Mouse (Mus musculus): Measurements from ENCODE around the gene Mid1.

Mid1 gene

DNA sequence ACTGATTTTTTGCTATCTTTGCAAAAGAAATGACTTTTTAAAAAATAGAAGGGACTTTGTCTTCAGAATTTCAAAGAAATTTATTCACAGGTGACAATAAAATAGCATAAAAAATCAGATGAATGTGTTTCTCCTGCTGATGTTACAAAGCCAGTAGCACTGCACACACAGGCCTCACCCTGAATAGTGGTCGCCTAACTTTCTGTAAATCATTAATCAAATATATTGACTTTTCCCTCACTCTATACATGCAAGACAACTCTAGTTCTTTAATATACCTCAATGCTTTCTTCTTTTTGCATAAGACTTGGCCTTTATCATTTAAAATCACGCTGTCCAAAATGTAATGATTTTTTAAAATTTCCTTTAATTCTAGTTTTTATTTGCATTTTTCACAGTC, 126.8 kb downstream of the Mid1 start:
- DNase-seq (ENCODE audit: extremely low spot score, low spot score), result no peak

DNA sequence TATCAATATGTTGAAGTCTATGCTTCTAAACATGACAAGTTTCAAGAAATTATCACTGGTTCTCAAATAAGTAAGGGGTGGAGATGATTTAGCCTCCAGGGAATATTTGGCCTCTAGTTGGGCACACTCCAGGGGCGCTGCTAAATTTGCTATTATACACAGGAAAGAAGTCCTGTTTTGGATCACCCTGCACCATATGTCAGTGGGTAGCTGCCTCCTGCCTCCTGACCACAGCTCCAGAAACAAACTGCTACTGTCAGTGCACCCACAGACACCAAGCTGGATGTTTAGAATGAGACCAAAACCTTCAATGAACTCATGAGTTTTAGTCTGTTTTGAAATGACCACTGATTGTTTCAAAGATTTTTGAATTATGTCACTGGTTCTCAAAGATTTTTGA, 128.7 kb downstream of the Mid1 start:
- DNase-seq (ENCODE audit: extremely low spot score, low spot score), result no peak

DNA sequence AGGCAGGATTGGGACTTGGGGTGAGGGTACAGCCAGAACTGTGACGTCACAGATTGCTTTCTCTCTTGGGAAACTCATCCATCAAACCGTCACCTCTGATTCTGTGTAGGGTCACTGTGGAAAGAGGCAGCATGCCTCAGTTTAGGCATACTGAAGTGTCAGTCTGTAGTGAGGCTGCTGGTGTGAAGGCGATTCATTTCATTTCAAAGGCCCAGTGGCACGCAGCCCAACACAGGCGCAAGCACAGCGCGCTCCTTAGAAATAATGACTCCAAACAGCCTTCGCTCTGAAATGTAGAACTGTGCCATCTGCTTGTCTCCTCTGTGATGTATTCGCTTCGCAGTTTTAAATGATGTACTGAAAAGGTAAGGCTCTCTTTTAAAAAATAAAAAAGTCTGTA, 141.9 kb downstream of the Mid1 start:
- DNase-seq (ENCODE audit: extremely low spot score, low spot score), result peak; percentile 14

DNA sequence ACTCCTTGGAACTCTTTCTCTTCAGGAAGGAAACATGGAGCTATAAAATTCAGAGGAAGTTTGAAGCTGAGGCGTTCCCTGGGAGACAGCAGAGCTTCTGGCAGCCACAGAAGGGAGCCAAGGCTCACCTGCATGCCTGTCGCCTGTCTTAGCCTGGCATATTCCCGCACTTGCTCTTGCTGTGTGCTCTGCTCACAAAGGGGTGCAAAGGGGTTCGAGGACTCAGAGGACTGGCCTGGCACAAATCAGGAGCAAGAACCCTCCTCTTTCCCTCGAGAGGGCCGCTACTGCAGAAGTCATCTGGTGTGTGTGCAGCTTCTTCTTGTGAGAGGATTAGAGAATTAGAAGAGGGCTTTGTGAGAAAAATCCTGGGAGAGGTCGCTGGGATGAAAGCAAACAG, 142.7 kb downstream of the Mid1 start:
- DNase-seq (ENCODE audit: extremely low spot score, low spot score), result peak; percentile 18

DNA sequence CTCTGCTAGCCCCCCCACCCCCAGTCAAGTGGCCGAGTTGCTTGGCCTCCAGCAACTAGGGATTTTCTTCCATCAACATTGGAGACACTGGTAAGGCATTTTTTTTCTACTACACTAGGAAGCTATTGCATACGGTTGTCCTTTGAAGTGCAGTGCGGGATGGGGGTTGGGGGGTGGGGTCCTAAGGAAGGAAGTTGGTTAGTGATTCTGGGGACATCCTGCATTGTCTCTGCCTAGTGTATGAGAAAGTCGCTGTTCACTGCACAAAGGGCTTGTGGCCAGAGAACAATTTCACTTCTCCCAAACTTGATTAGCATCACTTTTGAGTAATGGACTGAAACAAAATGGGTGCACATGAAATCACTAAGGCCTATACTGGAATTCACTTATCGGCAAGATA, 143.1 kb downstream of the Mid1 start:
- no peak for DNase-seq (ENCODE audit: extremely low spot score, low spot score)

DNA sequence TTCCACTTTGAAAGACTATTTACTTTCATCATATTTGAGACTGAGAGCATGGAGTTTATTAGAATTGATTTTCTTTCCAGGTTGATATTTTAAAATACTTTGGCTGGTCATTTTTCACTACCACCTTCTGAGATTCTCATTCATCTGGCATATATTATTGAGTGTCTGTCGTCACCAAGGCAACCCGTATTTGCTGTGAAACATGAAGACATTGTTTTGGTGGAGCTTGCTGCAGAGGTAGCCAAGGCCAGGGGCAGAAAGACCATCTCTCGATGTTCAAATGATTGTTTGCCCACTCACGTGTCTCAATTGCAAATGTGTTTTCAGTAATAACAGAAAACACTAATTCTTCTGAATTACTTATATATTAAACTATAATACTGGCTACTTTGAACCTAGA, 145.1 kb downstream of the Mid1 start:
- no peak for DNase-seq (ENCODE audit: extremely low spot score, low spot score)

DNA sequence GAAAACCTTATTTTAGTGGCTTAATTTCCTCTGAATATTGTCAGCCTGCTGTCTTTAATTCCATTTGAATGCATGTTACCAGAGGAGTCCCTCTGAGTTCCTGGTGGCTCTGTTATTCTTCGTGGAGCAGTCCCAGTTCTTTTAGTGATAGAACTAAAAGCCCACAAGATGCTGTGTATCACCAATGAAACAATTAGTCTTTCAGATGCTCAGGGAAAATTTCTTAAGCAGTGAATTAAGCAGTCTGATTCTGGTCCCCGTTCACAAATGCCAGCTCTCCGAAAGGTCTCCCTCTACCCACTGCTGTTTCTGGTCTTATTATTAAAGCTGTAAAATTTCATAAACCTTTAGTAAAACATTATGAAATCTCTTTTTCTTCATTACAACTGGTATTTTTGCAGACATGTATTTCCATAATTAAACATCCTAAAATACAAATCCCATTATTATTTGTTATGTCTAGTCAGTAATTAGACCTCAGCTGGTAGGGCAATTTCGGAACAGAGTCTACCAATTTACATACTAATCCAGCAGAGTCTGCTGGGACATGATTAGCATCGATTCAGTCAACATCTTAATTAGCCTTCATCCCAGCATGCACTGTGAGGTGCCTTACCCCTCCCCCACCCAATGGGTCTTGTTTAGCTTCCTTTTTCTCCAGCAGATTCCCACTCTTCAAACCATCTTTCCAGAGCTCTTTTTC, 153.1 kb downstream of the Mid1 start:
- no peak for DNase-seq (ENCODE audit: extremely low spot score, low spot score)

DNA sequence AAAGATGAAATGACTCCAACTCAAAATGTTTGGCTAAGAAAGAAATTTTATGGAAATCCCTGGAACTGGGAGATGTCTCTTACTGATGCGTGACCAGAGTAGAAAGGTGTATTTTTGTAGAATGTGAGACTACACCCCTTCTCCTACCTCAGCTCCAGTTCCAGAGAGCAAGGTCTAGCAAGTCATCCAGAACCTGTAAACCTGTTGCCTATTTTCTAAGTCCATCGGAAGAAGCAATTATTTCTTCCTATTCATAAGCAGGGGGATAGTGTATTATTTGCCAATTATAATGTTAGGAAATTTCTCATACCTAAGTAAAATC, 153.6 kb downstream of the Mid1 start:
- DNase-seq (ENCODE audit: extremely low spot score, low spot score), result no peak

DNA sequence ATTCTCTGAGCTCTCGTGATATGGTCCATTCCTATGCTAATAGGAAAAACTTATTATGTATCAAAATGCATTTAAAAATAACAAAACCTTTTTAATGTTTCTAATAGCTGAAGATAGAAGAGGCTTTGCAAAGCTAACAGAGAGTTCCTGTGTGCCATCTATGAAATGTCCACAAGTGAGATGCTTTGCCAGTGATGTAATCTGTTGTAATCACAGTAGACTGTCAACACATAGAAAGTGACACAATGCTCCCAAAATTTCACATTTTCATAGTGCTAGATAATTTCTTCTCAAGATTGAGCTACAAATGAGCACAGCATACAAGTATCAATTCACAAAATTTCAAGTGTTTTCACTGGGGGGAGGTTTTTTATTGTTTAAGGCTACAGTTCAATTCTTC, 158.3 kb downstream of the Mid1 start:
- DNase-seq (ENCODE audit: extremely low spot score, low spot score), result no peak

DNA sequence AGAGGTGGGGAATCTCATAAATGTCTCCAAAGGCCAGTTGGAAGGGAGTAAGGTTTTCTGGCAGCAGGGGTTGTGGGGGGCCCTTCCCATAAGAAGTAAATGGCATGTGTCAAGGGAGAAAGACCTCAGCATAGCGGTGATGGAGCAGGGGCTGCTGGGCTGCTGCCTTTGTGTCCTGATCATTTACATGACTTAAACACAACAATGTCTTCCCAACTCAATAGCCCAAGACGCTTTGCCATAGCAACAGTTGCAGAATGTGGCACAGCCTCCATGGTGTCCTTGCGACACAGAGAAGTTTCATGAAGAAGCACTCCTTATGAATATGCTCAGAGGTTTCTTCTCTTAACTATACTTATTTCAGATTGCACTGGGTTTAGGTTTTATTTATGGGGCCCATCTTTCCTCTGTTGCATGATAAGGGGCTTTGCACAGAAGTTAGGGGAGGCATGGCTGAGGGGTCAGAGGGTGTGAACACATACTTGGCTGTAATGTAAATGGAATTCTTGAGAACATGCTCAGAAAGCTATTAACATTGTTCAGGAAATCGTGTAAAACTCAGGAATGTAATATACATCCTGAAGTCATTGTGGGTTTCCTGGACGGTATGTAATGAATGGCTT, 159.3 kb downstream of the Mid1 start:
- peak; percentile 20 for DNase-seq (ENCODE audit: extremely low spot score, low spot score)

DNA sequence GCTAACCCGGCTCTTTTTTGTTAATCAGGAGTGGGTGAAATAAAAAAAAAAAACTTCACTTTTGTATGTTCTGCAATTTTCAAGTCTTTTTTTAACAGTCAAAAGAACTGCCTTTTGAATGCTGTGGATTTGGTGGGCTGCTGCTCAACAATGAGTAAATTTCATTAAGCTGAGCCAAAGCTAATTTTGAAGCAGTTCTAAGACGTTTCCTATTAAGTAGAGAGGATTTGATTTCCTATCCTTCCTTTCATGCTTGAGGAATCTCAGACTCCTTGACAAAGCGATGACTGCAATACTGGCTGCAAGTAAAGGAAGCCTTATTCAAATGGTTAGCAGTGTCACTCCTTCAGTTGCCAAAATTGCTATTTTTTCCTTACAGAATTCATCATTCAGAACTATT, 161.2 kb downstream of the Mid1 start:
- DNase-seq (ENCODE audit: extremely low spot score, low spot score), result no peak

DNA sequence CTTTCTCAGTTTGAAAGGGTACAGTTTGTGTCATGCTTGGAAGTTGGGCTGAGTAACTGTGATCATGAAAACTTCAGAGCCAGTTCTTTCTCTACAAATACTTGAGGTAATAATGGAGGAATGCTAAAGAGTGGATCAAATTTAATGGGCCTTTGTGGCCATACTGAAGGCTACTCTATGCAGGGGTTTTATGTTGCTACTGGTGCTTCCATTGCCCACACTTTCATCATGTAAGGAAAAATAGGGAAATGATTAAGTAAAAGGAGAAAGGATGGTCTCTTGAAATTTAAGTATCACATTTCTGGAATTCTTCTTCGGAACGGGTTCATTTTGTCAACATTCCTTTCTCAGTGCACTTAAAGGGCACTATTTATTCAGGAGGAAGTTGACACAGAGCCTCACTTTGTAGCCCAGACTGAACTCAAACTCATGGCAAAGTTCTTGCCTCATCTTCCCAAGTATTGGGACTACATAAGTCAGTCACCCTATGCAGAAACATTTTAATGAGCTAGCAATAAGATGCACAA, 176.3 kb downstream of the Mid1 start:
- DNase-seq (ENCODE audit: extremely low spot score, low spot score), result no peak

DNA sequence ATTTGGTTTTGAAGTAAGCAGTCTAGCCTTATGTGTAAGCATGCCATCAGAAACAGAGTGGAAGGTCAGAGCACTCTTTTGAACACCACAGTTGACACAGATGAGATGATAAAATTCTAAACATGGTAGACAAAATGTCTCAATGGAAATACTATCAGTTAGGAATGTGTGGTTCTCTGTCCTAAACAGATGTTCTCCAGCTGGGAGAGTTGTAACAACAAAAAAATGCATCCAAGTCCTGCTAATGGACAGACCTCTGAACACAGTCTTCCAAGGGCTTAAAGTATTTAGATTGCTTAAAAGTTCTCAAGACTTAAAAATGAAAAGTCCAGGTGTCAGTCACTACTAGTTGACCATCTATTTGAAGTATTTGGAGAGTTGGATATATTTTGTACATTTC, 177.4 kb downstream of the Mid1 start:
- no peak for DNase-seq (ENCODE audit: extremely low spot score, low spot score)

DNA sequence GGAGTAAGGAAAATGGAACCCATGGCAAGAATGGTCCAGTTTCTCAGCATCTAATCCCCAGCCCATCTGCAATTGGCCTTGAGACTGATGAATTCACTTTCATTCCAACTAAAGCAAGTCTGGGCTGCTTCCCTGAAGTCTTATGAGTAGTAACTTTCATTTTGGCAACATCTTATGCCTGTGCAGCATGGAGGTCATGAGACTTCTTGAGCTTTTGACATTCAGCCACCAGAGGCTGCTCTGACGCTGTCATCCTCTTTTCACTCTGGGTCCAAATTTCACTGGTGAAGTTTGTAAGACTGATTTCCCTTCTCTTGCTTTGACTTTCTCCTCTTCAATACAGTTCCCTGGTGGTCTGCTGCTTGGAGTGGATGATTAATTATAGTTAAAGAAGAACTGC, 177.8 kb downstream of the Mid1 start:
- no peak for DNase-seq (ENCODE audit: extremely low spot score, low spot score)

DNA sequence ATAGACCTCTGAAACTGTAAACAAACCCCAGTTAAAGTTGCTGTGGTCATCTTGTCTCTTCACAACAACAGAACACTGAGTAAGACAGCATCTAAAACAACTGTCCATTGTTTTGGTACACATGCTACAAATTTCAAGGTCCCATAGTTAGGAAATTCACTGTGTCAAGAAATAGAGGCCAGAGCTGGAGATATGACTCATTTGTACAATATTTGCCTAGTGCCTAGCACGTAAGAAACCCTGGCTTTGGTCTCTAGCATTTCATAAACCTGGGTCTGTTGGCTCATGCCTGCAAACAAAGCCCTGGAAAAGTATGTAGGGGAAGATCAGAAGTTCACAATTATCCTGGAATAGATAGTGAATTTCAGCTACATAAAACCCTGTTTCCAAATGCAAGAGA, 178.8 kb downstream of the Mid1 start:
- no peak for DNase-seq (ENCODE audit: extremely low spot score, low spot score)

DNA sequence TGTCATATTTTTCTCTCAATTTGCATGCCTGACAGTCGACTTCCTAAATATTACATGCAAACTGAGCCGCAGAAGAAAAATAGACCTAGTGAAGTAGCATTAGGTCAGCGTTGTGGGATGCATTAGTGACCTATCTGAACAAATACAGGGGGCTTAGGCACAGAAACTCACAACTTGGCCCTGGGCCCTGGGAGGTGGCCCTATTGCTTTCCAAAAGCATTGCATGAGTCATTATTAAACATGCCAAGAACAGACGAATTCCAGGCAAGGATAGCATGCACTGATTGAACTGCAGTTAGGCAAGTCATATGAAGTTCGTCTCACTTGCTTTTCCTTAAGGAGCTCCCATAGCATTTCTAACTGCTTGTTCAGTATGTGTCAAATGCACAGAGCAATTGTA, 183.2 kb downstream of the Mid1 start:
- no peak for DNase-seq (ENCODE audit: extremely low spot score, low spot score)

DNA sequence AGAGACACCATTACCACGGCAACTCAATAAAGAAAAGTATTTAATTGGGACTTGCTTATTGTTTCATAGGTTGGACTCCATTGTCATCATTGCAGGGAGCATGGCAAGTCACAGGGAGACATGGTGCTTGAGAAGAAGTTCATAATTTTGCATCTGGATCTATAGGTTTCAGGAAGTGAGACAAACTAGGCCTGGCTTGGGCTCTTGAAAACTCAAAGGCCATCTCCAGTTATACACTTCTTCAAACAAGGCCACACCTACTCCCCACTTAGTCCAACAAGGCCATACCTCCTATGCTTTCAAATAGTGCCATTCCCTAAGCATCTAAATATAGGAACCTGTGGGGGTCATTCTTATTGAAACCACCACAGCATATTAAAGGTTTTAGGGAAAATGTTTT, 189.5 kb downstream of the Mid1 start:
- DNase-seq (ENCODE audit: extremely low spot score, low spot score), result no peak

DNA sequence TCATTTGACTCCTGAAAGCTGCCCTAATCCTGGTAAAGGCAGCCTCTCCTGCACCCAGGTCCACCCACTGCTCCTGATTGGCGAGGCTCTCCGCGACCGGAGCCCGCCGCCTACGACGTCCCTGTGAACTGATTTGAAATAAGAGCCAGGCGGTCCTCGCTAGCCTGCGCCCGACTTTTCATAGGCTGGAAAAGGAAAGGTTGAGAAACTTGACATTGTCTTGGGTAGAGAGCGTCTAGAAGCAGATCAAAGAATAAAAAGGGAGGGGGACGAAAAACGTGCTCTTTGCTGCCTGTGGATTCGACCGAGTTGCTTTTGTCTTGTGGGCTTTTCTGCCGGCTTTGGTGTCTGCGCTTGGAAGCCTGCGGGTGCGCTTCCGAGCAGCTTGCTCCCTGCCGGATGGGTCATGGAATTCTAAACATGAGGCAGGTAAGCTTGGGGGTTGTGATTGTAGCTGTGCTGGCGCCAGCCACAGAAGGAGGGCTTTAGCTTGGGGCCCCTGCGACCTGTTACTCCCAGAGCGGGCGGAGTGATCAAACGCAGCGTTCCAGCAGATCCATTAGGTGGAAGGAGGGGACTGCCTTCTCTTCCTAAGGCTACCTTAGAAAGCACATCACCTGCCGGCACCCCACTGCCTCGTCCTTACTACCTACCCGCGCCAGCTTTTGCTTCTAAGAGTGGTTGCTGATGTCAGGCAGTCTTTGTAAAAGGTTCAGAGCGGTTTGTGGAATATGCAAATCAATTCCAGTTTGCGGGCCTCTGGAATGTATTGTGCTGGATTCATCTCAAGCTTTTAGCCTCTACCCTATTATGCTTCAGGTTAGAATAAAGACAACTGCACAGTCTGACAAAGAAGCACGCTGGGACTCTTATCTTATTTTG, 194.7 kb downstream of the Mid1 start:
- DNase-seq (ENCODE audit: extremely low spot score, low spot score), result peak; percentile 63

DNA sequence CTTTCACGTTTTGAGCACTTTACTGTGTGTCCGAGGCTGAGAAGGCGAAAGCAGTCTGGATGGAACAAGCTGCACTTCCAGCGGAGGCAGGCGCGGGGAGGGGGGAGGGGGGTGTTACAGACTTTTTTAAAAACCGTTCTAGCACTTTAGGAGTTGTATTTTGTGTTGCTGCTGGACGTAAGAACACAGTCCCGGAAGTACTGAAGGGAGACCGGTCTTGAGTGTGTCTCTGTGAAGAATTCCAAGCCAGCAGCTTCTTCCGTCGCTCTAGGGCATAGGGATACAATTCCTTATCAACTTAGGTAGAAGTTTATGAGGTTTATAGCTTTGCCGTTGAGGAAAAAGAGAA, 195.3 kb downstream of the Mid1 start:
- DNase-seq (ENCODE audit: extremely low spot score, low spot score), result peak; percentile 21

DNA sequence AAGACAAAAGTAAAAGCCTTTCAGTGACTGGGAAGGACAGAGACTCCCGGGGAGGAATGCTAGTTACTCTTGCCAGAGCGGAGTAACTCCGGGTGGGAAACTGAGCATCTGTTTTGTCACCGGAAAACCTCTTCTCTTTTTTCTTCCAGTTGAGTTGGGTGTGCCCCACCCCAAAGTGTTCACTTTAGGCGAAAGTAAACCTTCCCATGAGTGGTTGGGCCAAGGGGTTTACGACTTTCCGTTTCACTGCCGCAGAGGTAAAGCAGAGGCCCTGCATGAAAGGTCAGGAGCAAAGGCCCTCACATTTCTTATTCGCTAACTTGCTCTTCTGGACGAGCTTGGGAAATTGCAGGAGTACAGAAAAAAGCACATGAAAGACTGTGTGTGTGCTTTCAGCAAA, 195.8 kb downstream of the Mid1 start:
- DNase-seq (ENCODE audit: extremely low spot score, low spot score), result peak; percentile 26

DNA sequence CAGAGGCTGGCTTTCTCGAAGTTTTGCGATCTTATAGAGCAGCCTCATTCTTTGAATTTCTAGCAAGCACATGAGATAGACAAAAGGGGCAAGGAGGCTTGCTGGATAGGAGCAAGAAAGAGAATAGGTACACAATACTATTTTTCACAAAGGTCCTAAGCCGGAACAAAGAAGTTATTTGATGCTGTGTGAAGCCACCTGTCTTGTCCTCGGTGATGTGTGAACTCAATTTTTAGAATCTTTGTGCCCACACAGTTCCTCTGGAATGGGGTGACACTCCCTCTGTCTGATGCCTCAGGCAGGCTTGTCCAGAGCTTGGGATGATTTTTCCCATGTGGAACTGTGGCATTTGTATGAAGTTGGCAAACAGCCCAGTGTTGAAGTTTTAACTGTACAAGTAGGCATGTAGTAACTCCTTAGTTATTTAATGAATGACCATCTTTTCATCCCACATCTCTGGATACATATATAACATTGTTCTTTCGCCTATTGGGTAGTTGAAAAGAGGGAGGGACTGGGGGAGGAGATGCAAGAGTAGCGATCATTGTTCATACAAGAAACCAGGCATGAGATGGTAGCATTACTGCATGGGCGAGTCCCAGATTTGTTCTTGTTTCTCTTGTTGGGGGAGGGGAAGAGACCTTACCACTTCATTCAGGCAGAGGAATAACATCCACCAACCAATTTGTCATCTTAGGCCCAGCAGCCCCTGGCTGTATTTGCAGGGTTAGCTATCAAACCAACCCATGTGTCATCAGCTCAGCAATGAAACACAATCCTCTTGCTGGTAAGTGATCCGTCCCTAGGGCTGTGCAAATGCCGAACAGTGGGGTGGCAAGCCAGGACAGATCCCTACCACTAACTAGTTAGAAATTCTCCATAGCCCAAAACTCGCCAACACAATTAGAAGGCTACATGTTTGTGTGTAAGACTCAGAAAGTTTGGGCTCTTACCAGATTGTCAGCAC, 196.5 kb downstream of the Mid1 start:
- no peak for DNase-seq (ENCODE audit: extremely low spot score, low spot score)
